Mouse (Mus musculus) liver, adult 2 months (tissue): ENCODE data around the gene H6pd.

ENCODE experiments used
- CTCF ChIP-seq: fragments of 200-500 bp; IDR thresholded peaks from 2 replicates; pipeline ENCODE4 v1.5.1; 2011; ENCODE audit warnings: low read depth, low read length, control low read depth
- POLR2A ChIP-seq: fragments of 200-500 bp; IDR thresholded peaks from 2 replicates; pipeline ENCODE4 v1.6.1; 2011; ENCODE audit warnings: low read length, control low read depth; ENCODE audit not compliant: insufficient read depth; ENCODE audit errors: extremely low read depth

GRCm38 (mm10) chr4:149977801-149978544, 30.9 kb downstream of the H6pd start:
- TF ChIP-seq CTCF (no peak), POLR2A (no peak)
